Mouse (Mus musculus) adrenal gland (tissue): Measurements from ENCODE around the gene Tap1.
"Not testable (repeated sequence)": the region's sequence is repeated elsewhere in the genome, so short reads cannot be mapped to it uniquely, and the experiment has no call there.

ENCODE experiments used
- intact Hi-C: fragments of 180-260 bp; cut with DNase I; formaldehyde crosslinking; loops from one replicate; pipeline ENCODE4 v1.15.1; 2025

The Tap1 gene

DNA sequence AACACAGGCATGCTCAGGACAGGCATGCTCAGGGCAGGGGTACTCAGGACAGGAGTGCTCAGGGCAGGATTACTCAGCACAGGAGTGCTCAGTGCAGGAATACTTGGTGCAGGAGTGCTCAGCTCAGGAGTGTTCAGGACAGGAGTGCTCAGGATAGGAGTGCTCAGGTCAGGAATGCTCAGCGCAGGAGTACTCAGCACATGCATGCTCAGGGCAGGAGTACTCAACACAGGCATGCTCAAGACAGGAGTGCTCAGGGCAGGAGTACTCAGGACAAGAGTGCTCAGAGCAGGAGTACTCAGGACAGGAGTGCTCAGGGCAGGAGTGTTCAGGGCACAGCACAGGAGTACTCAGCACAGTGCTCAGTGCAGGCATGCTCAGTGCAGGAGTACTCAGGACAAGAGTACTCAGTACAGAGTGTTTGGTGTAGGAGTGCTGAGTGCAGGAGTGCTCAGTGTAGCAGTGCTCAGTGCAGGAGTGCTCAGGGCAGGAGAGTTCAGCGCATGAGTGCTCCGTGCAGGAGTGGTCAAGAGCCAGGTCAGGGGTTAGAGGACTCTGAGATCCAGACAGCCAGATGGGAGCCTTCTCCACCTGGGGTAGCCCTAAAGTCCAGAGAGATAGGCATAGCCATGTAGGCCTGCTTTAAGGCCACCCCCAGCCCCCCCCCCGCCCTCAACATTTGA is 15.5 kb downstream of the Tap1 start:
- intact Hi-C loops, result no loop called here

DNA sequence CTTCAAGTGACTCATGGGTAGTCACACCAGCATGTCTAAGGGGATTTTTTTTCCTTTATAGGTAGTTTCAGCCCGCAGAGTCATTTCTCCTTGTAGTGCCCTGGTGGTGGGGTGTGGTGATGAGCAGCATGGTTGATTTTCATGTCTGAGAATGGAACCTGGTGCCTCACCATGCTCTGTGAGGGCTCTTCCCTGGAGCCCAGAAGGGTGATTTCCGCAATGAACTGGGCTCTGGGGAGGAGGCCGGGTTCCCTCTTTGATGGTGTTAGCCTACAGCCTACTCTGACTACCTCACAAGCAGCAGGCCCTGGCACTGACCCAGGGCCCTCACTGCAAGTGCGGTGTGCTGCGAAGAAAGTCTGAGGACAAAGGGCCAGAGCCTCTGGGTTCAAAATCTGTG is 16.1 kb downstream of the Tap1 start, which contains the start of gene Tap2:
Gene Tap2, plus strand, starts transcription at position 84 of the 400 bp plus-strand sequence.
- intact Hi-C loops, result no loop called here

DNA sequence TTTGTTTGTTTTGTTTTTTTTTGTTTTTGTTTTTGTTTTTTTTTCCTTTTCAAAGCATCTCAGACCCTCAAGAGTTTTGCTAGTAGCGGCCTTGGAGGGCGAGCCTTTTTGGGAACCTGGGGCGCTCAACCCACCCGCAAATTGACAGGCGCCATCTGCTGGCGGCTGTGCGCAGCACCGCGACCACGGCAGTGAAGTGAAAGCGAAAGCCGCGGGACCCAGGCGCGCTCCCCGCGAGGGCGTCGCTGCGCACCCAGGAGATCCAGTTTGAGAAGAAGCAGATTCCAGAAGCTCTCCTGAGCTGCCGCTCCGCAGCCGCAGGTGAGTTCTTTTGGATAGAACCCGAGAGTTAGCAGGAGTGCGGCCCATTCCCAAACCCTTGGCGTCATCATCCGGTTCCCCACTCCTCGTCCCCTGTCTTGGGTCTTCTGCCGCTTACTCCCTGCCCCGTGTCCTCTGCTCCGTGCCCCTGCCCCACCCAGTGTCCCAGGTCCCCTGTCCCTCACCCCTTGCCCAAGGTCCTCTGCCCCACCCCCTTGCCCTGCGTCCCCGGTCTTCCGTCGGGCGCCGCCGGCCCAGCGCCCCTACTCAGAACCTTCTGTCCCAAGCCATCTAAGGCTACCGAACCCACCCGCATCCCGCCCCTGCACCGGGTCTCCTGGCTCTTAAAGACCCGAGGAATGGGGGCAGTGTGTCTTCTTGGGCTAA is 17.1 kb downstream of the Tap1 start:
- intact Hi-C loops, result loop anchor here (2.0 kb wide), 1 partner anchor 30 kb away; no protein-coding TSS in a partner anchor

- intact Hi-C loops, result loop anchor here (2.0 kb wide), 1 partner anchor 30 kb away; no protein-coding TSS in a partner anchor
Observed at GRCm38 (mm10) chr17:34205021-34205745, 17.8 kb downstream of the Tap1 start.

DNA sequence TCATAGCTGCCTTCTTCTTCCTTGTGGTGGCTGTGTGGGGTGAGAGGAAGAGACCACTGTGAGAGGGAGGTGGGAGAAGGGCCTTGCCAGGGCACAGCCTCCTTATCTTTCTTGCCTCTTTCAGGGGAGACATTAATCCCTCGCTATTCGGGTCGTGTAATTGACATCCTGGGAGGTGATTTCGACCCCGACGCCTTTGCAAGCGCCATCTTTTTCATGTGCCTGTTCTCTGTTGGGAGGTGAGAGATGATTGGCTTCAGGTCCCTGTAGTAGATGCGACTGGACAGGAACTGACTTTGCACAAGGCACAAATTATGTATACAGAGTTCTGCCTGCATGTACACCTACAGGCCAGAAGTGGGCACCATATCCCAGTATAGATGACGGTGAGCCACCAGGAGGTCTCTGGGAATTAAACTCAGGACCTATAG is 18.4 kb downstream of the Tap1 start:
- intact Hi-C loops, result loop anchor here (2.0 kb wide), 1 partner anchor 29 kb away; no protein-coding TSS in a partner anchor

- intact Hi-C loops, result no loop called here
Observed at GRCm38 (mm10) chr17:34206731-34207130, 19.4 kb downstream of the Tap1 start.

DNA sequence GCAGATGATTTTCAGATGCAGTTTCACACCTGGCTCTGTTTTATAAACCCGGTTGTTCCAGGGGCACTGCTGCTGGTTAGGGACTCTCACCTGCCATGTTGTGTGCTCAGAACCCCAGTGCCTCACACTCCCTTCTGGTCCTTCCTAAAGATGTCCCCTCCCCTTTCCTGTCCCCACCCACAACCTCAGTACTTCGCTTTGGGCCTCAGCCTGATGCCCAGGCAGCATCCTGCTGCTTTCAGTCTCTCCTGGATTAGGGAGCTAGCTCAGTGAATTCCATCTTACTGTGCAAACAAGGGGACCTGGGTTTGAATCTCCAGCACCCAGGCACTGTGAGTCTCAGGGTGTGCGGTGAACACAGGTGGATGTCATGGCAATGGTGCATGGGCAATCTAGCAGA is 20.1 kb downstream of the Tap1 start:
- intact Hi-C loops, result no loop called here

GRCm38 (mm10) chr17:34207866-34208265 is 20.5 kb downstream of the Tap1 start:
- intact Hi-C loops, result no loop called here

DNA sequence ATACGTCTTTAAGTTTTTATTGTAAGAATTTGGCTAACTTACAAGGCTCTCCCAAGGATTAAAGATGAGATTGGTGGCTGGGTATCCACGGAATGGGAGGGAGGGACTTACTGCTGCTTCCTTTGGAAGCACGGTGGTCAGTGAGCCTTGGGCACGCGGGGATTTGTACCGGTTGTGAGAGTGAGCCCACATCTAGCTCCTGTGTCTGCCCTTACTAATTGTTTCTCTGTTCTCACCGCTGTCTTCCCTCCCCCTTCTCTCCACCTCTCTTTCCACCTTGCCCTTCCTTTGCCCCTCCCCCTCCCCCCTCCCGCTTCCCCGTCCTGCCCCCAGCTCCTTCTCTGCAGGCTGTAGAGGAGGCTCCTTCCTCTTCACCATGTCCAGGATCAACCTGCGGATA is 21.1 kb downstream of the Tap1 start:
- intact Hi-C loops, result no loop called here

DNA sequence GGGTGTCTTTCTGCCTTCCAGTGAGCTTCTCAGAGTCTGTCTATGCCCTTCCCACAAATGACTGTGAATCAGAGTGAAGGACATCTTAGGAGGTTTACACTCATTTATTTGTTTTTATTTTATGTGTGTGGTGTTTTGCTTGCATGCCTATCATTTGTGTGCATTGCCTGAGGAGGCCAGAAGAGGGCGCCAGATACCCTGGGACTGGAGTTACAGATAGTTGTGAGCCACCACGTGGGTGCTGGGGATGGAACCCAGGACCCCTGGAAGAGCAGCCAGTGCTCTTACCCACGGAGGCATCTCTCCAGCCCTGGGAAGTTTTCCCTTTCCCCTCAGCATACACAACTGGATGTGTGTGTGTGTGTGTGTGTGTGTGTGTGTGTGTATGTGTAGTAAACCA is 22.3 kb downstream of the Tap1 start:
- intact Hi-C loops, result no loop called here

DNA sequence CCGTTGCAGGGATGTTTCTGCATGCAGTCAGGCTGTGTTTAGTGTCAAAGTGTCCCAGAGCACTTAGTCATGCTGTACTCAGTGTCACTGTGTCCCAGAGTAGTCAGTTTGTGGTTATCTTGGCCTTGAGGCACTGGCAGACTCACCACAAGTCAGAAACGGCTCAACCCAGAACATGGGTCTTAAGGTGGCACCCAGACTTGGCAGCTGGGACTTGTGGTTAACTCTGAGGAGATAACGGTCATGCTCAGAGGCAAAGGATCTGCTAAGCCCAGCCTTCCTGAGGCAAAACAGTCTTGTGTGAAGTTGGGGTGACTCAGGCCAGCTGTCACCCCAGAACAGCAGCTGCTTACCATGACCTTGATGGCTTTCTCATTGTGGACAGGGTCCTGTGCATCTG is 23.2 kb downstream of the Tap1 start:
- intact Hi-C loops, result no loop called here

DNA sequence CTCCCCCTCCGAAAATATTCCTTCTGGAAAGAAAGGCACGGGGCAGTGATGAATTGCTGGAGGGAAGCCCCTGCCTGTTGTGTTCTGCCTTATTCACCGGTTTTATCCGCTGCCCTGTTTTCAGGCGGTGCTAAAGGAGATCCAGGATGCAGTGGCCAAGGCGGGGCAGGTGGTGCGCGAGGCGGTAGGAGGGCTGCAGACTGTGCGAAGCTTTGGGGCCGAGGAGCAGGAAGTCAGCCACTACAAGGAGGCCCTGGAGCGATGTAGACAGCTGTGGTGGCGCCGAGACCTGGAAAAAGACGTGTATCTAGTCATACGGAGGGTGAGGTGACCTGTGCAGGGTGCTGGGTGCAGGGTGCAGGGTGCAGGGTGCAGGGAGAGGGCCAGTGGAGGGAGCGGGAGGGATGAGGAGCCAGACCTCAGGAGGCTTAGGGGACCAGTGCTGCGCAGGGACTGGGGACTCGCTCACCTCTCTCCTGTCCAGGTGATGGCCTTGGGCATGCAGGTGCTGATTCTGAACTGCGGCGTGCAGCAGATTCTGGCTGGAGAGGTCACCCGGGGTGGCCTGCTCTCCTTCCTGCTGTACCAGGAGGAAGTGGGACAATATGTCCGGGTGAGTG is 24.5 kb downstream of the Tap1 start:
- intact Hi-C loops, result no loop called here

GRCm38 (mm10) chr17:34213936-34214335 is 26.6 kb downstream of the Tap1 start:
- intact Hi-C loops, result no loop called here

GRCm38 (mm10) chr17:34215176-34215575 is 27.8 kb downstream of the Tap1 start:
- intact Hi-C loops, result loop anchor here (5.0 kb wide), 1 partner anchor 43 kb away; no protein-coding TSS in a partner anchor

DNA sequence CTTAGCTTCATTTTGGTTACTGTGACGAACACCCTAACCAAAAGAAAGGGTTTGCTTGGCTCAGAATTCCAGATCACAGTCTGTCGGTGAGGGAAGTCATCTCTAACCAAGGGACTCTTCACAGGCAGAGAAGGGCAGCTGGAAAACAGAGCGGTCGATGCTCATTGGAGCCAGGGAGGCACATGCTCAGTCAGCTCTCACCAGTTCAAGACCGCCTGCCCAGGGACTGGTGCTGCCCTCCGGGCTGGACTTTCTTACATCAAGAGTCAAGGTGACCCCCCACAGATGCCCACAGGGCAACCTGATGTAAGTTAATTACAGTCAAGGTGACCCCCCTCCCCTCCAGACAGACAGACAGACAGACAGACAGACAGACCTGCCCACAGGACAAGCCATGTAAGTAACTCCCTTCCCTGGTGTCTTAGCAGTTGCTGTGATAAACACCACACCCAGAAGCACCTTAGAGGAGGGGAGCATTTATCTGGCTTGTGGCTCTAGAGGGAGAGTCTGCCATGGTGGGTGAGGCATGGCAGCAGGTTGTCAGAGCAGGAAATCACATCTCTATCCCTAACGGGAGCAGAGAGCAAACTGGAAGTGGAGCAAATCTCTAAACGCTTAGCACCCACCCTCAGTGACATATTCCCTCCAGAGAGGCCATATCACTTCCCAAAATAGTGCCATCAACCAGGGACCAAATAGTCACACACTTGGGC is 30.0 kb downstream of the Tap1 start:
- intact Hi-C loops, result loop anchor here (5.0 kb wide), 1 partner anchor 45 kb away; no protein-coding TSS in a partner anchor

DNA sequence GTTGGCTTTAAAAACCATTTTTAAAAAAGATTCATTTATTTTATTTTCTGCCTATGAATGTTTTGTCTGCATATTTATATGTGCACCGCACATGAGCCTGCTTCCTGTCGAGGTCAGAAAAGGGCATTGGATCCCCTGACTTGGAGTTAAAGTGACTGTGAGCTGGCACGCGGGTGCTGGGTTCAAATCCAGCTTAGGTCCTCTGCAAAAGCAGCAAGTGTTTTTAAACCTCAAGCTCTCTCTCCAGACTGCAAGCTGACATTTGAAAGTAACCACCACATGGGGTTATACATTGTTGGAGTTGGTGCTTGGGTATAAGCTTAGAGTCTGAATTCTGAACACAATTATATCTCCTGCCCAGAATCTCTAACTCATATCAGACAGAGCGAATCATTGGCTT is 30.6 kb downstream of the Tap1 start:
- intact Hi-C loops, result loop anchor here (5.0 kb wide), 1 partner anchor 46 kb away; no protein-coding TSS in a partner anchor

GRCm38 (mm10) chr17:34218675-34219074 is 31.3 kb downstream of the Tap1 start:
- intact Hi-C loops, result loop anchor here (5.0 kb wide), 1 partner anchor 46 kb away; no protein-coding TSS in a partner anchor

- intact Hi-C loops, result loop anchor here (5.0 kb wide), 1 partner anchor 47 kb away; no protein-coding TSS in a partner anchor
Observed at GRCm38 (mm10) chr17:34219096-34219495, 31.7 kb downstream of the Tap1 start.

- intact Hi-C loops, result loop anchor here (5.0 kb wide), 1 partner anchor 48 kb away; no protein-coding TSS in a partner anchor
Observed at GRCm38 (mm10) chr17:34219801-34220200, 32.4 kb downstream of the Tap1 start.

- intact Hi-C loops, result not testable (repeated sequence)
Observed at GRCm38 (mm10) chr17:34220401-34220800, 33.0 kb downstream of the Tap1 start.
